Mouse (Mus musculus): Measurements from ENCODE around the gene Zfp687.

Zfp687 gene

DNA sequence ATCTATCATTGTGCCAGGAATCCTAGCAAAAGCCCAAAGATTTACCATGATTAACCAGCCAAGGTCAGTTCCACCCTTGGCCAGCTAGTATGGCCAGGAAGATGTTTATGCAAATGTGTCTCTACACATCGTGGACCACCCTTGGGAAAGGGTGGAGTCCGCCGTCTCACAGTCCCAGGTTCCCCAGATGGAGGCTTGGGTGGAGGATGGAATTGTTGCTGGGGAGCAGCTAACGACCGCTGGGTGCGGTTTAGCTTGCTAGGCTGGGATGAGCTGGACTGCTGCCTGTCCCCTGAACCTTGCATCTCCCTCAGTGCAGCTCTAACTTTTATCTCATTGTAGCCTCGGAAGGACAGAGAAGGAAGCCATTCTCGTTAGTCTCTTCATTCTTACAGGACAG lies 55.4 kb downstream of the Zfp687 start:
- no peak for DNase-seq

DNA sequence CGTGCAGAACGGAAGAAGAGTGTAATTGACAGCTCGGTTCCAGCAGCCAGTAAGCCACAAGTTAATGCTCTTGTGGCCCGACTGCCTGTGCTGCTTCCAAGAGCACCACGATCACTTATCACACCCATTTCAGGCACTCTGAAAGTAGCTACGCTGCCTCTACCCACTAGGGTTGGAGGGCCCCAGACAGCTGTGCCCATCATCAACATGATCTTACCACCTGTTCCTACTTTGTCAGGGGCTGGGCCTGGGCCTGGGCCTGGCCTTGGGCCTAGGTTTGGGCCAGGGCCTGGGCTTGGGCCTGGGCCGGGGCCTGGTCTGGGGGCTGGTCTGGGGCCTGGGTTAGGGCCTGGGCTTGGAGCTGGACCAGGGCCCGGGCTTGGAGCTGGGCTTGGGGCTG lies 57.0 kb downstream of the Zfp687 start:
- no peak for DNase-seq

All from thymus, adult 18-20 months (tissue).